Mouse (Mus musculus) gastrocnemius, postnatal 36 days (tissue): Measurements from ENCODE around the gene Sugt1. TPM values are rescaled to one million over a fixed set of nuclear protein-coding genes. Genes with fewer than 3 reads are reported as not detected.

Experiments used
- DNase-seq, 2 experiments: peaks; one replicate each; pipeline ENCODE4 v3.0.0; 2022
- intact Hi-C: fragments of 180-260 bp; cut with DNase I; formaldehyde crosslinking; loops from one replicate; pipeline ENCODE4 v1.15.1; 2025
- long read RNA-seq, 2 experiments: library from polyadenylated mRNA; stranded (forward); transcript quantifications; one replicate each; pipeline ENCODE4 v2.0.0; 2021
- total RNA-seq, 2 experiments: library from RNA; stranded (reverse); gene quantifications; 2 replicates each; pipeline ENCODE4 v1.2.3; 2021

Gene Sugt1
- 10 to 100 TPM; 68.2 to 95.4 TPM for total RNA-seq
- long read RNA-seq, experiment 1, full-length matches to known transcripts, result 50 of 63 reads
- long read RNA-seq, experiment 1, partial matches to known transcripts, result 3 of 63 reads
- long read RNA-seq, experiment 1, other reads (novel, unspliced or antisense), result 10 of 63 reads
- long read RNA-seq, experiment 2, full-length matches to known transcripts, result 76 of 101 reads
- long read RNA-seq, experiment 2, partial matches to known transcripts, result 10 of 101 reads
- long read RNA-seq, experiment 2, other reads (novel, unspliced or antisense), result 15 of 101 reads

DNA sequence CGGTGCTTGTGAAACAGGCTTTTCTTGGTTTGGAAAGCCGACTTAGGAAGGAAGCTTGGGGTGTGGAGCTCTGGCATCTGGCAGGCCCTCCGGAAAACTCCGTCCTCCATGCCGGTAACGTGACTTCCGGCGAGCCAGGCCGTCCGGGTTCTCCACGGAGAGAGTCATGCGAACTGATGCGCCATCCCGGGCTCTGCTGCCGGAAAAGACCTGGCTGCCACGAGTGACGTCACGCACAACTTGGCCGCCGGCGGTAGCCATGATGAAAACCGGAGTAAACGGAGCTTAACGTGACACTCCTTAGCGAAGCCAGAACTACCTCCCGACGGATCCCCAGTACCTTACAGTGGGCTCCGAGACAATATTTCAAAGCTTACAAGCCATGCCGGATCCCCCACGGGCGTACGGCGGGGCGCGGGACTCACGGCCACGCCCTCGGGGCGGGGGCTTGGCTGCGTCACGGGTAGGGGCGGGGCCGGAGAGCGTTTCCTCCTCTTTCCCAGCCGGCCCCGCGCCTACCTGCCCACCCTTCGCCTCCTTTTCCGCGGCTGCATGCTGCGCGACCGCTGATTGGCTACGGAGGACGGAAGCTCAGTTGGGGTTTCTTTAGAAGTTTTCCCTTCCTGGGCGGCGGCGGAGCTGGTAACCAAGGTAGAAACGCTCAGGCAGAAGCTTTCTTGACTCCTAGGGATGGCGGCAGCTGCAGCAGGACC, at the start of gene Sugt1:
Sugt1 (plus strand) TSS at position 553 of the 713 bp plus-strand sequence.
- intact Hi-C loops, result loop anchor here (5.0 to 10.0 kb wide), 2 partner anchors 105 to 192 kb away; partner anchors contain the start of genes Elf1, Mtrf1, Naa16 and Wbp4
- peak; percentile 92 to 93 for DNase-seq

GRCm38 (mm10) chr14:79537921-79538320, 49.6 kb upstream of the Sugt1 start:
- DNase-seq, result no peak
- intact Hi-C loops, result no loop called here

DNA sequence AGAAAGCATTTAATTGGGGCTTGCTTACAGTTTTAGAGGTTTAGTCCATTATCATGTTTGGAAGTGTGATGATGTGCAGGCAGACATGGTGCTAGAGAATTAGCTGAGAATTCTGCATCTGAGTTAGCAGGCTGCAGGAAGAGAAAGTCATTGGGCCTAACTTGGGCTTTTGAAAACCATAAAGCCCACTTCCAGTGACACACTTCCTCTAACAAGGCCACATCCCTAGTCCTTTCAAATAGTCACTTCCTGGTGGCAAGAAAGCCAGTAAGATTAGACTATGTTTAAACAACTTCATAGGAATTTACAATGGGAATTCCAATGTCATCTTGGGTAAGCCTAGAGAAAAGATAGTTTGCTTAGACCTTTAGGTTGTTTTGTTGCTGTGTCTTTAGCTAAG, 45.9 kb upstream of the Sugt1 start:
- intact Hi-C loops, result no loop called here
- no peak for DNase-seq

GRCm38 (mm10) chr14:79549343-79549742, 38.1 kb upstream of the Sugt1 start:
- peak in 1 of 2 experiments; percentile 15 for DNase-seq
- intact Hi-C loops, result no loop called here

DNA sequence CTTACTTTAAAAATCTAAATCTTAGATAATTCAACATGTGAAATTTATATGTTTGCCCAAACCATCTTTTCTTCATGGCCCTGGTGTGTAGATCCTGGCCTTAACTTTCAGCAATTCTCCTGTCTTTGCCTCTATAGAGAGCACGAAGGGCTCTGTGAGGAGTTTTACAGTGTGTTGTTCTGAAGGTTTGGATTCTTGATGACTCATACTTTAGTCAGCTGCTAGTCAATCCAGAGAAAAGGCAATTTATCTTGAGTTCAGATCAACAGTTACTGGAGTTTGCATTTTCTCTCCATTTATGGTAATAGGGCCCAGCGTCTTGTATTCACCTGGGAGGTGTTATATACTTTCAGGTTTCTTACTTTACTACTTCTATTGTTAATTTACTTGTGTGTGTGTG, 35.6 kb upstream of the Sugt1 start:
- DNase-seq, result no peak
- intact Hi-C loops, result no loop called here

GRCm38 (mm10) chr14:79552854-79553253, 34.6 kb upstream of the Sugt1 start:
- intact Hi-C loops, result no loop called here
- DNase-seq, result no peak

DNA sequence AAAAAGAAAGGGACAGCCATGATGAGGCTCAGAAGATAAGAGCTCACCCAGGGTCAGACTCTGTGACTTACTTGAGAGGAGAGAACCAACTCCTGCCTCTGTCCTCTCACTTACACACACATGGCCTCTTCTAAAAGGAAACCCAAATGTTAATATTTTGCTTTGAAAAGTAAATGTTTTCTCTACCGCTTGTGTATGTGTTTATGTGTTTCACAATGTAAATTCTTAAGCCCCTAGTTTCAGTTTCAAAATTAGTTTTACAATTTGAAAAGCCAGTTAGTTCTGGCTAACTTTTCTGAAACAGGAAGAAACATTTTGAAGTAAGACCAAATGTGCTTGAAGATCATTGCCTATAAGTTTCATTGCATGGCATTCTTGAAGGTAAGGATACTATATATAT, 29.7 kb upstream of the Sugt1 start:
- no peak for DNase-seq
- intact Hi-C loops, result no loop called here

- DNase-seq, result peak; percentile 23 to 35
- intact Hi-C loops, result loop anchor here (5.0 kb wide), 1 partner anchor 75 kb away; no protein-coding TSS in a partner anchor
Observed at GRCm38 (mm10) chr14:79562745-79563144, 24.7 kb upstream of the Sugt1 start.

DNA sequence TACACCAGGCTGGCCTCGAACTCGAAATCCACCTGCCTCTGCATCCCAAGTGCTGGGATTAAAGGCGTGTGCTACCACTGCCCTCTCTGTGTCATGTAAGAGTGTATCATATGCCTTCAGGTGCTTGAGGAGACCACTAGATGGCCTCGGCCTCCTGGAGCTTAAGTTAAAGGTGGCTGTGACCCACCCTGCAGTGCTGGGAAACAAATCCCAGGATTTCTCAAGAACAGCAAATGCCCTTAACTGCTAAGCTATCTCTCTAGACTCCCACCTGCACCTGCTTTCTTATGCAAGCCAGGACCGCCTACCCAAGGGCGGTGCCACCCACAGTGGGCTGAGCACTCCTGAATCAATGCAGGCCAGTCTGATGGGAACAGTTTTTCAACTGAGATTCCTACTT, 22.7 kb upstream of the Sugt1 start:
- intact Hi-C loops, result loop anchor here (5.0 kb wide), 1 partner anchor 77 kb away; no protein-coding TSS in a partner anchor
- no peak for DNase-seq

DNA sequence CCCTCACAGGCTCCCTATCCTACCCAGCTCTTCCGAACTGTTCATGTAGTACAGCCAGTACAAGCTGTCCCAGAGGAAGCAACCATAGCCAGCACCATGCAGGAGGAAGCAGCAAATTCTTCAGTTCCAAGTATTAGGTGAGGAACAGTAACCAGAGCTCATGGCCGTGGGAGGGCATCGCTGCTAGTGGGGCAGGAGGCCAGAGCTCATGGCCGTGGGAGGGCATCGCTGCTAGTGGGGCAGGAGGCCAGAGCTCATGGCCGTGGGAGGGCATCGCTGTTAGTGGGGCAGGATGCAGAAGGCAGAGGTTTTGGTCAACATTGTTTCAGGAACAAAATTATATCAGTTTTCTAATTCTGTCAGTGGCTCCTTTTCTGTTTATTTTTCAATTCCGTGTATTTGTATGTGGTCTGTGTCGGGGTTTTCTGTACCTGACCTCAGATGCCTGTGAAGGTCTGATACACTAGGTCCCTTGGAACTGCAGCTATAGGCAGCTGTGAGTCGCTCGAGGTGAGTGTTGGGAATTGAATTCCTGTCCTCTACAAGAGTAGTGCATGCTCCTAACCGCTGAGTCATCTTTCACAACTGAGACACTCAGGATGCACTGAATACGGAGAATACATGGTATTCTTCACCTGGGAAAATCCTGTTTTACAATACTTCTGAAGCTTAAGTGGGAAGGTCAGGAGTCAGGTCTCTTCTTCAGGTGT, 13.9 kb upstream of the Sugt1 start:
- intact Hi-C loops, result no loop called here
- DNase-seq, result no peak

- intact Hi-C loops, result no loop called here
- no peak for DNase-seq
Observed at GRCm38 (mm10) chr14:79574361-79574760, 13.1 kb upstream of the Sugt1 start.

DNA sequence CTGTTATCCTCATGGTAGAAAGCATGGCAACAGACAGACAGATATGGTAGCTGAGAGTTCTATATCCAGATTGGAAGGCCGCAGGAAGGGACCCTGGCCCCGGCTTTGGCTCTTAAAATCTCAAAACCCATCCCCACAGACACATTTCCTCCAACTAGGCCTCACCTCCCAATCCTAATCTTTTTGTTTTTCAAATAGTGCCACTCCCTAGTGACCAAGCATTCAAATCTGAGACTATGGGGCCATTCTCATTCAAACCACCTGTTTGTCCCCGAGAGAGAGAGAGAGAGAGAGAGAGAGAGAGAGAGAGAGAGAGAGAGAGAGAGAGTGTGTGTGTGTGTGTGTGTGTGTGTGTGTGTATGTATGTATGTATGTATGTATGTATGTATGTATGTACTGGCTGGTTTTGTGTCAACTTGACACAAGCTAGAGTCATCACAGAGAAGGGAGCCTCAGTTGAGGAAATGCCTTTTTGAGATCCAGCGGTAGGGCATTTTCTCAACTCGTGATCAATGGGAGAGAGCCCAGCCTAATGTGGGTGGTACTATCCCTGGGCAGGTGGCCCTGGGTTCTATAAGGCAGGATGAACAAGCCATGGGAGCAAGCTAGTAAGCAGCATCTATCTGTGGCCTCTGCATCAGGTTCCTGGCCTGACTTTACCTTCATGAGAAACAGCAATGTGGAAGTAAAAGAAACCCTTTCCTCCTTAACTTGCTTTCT, 3.8 kb upstream of the Sugt1 start:
- intact Hi-C loops, result loop anchor here (10.0 kb wide), 1 partner anchor 189 kb away; the partner anchor contains the start of genes Mtrf1 and Naa16
- DNase-seq, result no peak

GRCm38 (mm10) chr14:79586499-79587138, 872 bp upstream of the Sugt1 start:
- intact Hi-C loops, result loop anchor here (5.0 to 10.0 kb wide), 2 partner anchors 104 to 192 kb away; partner anchors contain the start of genes Elf1, Mtrf1, Naa16 and Wbp4
- DNase-seq, result no peak

GRCm38 (mm10) chr14:79587852-79588229, 350 bp downstream of the Sugt1 start:
- DNase-seq, result no peak
- intact Hi-C loops, result loop anchor here (5.0 to 10.0 kb wide), 2 partner anchors 106 to 193 kb away; partner anchors contain the start of genes Elf1, Mtrf1, Naa16 and Wbp4

DNA sequence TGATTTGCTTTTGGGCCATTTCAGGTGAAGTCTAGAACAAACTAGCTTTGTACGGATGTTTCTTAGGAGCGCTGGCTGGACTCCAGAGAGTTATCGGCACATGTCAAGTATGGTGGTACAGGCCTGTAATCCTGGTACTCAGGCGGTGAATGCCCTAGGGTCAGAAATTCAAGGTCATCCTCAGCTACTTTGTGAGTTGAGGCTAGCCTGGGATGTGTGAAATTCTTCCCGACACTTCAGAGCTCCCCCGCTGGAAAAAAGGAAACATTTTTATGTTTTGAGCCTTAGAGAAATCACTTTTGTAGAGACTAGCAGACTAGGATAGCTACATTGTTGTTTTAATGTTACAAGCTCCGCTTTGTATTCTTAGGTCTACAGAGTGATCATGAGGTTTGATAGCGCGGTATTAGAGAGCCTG, 1.1 kb downstream of the Sugt1 start:
- intact Hi-C loops, result loop anchor here (5.0 to 10.0 kb wide), 2 partner anchors 106 to 194 kb away; partner anchors contain the start of genes Elf1, Mtrf1, Naa16 and Wbp4
- no peak for DNase-seq

DNA sequence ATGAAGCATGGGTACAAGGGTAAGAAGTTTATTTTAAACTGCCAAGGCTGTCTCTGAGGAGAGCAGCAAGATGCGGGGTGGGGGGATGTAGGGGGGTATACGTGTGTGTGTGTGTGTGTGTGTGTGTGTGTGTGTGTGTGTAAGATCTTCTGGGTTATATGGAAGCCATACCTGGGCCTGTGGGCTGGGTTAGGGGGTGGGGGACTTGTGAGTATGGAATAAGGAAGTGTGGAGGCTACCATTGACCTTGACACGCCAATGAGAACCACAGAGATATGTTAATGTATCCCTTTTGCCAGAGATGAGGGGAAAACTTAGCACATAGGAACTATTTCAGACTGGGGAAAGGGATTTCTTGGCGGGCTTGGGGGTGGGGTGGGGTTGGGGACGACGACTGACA, 1.9 kb downstream of the Sugt1 start:
- DNase-seq, result no peak
- intact Hi-C loops, result loop anchor here (5.0 to 10.0 kb wide), 2 partner anchors 107 to 195 kb away; partner anchors contain the start of genes Elf1, Mtrf1, Naa16 and Wbp4

- intact Hi-C loops, result no loop called here
- DNase-seq, result no peak
Observed at GRCm38 (mm10) chr14:79590916-79591315, 3.4 kb downstream of the Sugt1 start.

- no peak for DNase-seq
- intact Hi-C loops, result no loop called here
Observed at GRCm38 (mm10) chr14:79591611-79592010, 4.1 kb downstream of the Sugt1 start.

- intact Hi-C loops, result no loop called here
- DNase-seq, result no peak
Observed at GRCm38 (mm10) chr14:79594069-79594468, 6.6 kb downstream of the Sugt1 start.

- intact Hi-C loops, result no loop called here
- DNase-seq, result no peak
Observed at GRCm38 (mm10) chr14:79596602-79597001, 9.1 kb downstream of the Sugt1 start.
